Mouse (Mus musculus) limb, embryonic 15.5 days (tissue): Measurements from ENCODE around the gene Slc6a9. TPM values are rescaled to one million over a fixed set of nuclear protein-coding genes. Genes with fewer than 3 reads are reported as not detected.

Source experiments
- ATAC-seq: fragments of 200-750 bp; cut with Nextera tagmentation; 2 replicates; pipeline ENCODE4 v1.8.0; 2017; ENCODE audit warnings: low read depth, moderate TSS enrichment; ENCODE audit not compliant: insufficient number of reproducible peaks, low FRiP score, low TSS enrichment
- H3K27ac ChIP-seq: fragments of 300-500 bp; sonication (generic); 2 replicates; pipeline ENCODE4 v1.5.1; 2015; ENCODE audit warnings: moderate library complexity, mild to moderate bottlenecking, inconsistent platforms
- H3K27me3 ChIP-seq: fragments of 300-500 bp; sonication (generic); 2 replicates; pipeline ENCODE4 v1.6.1; 2015; ENCODE audit warnings: inconsistent platforms
- H3K36me3 ChIP-seq: fragments of 300-500 bp; sonication (generic); 2 replicates; pipeline ENCODE4 v1.6.1; 2015; ENCODE audit warnings: inconsistent platforms
- H3K4me1 ChIP-seq: fragments of 300-500 bp; sonication (generic); 2 replicates; pipeline ENCODE4 v1.6.1; 2015; ENCODE audit warnings: inconsistent platforms
- H3K4me2 ChIP-seq: fragments of 300-500 bp; sonication (generic); 2 replicates; pipeline ENCODE4 v1.6.1; 2015; ENCODE audit warnings: mild to moderate bottlenecking, inconsistent platforms
- H3K4me3 ChIP-seq: fragments of 300-500 bp; sonication (generic); 2 replicates; pipeline ENCODE4 v1.5.1; 2015; ENCODE audit warnings: mild to moderate bottlenecking, inconsistent platforms
- H3K9ac ChIP-seq: fragments of 300-500 bp; sonication (generic); 2 replicates; pipeline ENCODE4 v1.6.1; 2015; ENCODE audit warnings: inconsistent platforms
- H3K9me3 ChIP-seq: fragments of 300-500 bp; sonication (generic); 2 replicates; pipeline ENCODE4 v1.6.1; 2016; ENCODE audit warnings: inconsistent platforms
- WGBS: fragments of 180-500 bp; shearing (Covaris S2); methylation state at CpG from one replicate; pipeline ENCODE4 v1.1.7; 2015; 5-methylcytosine and 5-hydroxymethylcytosine counted together
- polyA plus RNA-seq: library from polyadenylated mRNA; unstranded; fragments of >200 nt; fragmentation: Nextera tagmentation; extraction: Ambion mirVana; gene quantifications from 2 replicates; pipeline ENCODE4 v1.2.1, GENCODE M21; 2015

Slc6a9 gene
- polyA plus RNA-seq, 1 experiment from 2014 or later, result 13.1 TPM

DNA sequence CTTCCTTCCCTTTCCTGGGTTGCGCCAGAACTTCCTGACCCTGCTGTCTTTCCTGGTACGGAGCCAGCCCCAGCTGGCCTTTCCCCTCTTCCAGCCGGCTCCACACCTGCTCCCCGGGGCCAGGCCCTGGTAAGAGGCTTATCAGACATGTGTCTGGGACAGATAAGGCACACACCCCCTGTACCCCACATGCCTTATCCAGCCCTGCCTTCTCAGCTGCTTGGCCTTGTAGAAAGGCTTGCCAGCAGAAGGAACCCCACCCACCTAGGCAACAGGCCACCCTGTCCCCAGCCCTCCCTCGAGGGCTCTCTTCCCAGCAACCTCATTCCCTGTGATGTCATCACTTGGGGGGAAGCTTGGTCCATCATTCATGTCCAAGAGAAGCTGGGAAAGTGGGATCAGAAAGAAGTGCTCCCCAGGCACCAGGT, 4.2 kb upstream of the Slc6a9 start:
- Histone ChIP-seq H3K4me1 (peaks cover 23% of the 10 kb centered on the region), H3K9ac (no peak overlapping the region), H3K27ac (no peak overlapping the region), H3K9me3 (no peaks in the 10 kb centered on the region), H3K4me3 (no peak overlapping the region), H3K4me2 (0 out of 2 replicates have a peak overlapping the region, but pooled peaks have one; percentile 11), H3K27me3 (peaks cover 6% of the 10 kb centered on the region; the same call in 1 of the 2 replicates), H3K36me3 (no peaks in the 10 kb centered on the region)
- ATAC-seq, result peak; percentile 44; the same call in 1 of the 2 replicates
- 19% methylated on average over 5 of the region's 5 CpGs for WGBS

DNA sequence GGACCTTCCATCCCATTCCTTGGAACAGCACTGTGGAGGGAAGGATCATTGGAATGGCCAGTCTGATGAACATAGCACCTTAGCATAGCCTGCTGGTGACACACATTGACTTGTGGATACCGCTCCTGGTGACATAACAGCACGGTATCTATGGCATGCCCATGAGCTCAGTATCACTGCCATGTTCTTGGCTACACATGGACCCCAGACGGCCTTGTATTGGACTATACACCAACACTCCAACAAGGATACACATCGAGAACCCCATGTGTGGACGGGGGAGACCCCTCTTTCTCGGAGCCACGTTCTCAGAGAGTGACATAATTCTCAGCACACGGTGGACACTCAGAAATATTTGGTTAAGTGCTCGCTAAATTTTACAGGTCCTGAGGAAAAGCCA, 3.5 kb upstream of the Slc6a9 start:
- no peak overlapping the region for H3K4me2 ChIP-seq
- H3K36me3 ChIP-seq, result no peaks in the 10 kb centered on the region
- H3K27ac ChIP-seq, result no peak overlapping the region
- 87% methylated on average over 9 of the region's 9 CpGs for WGBS
- H3K9me3 ChIP-seq, result no peaks in the 10 kb centered on the region
- H3K27me3 ChIP-seq, result peaks cover 6% of the 10 kb centered on the region; the same call in 1 of the 2 replicates
- H3K9ac ChIP-seq, result no peak overlapping the region
- H3K4me3 ChIP-seq, result no peak overlapping the region
- H3K4me1 ChIP-seq, result peaks cover 23% of the 10 kb centered on the region
- no peak for ATAC-seq

DNA sequence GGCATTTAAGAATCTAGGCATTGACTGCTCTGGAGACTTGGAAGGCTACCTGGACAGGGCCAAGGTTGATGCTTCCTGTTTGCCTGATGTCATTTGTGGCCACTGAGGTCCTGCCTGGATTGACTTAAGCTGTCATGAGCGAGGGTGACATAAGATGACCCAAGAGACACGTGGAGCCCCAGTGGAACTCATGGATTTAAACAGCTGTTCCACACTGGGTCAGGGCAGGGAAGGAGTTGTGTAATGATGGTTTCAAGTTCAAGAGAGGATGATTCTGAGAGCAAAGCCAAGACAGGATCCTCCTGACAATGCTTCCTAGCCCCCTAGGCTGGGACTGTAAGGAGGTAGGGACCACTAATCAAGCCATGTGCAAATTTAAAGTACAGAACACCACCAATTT, 2.8 kb upstream of the Slc6a9 start:
- Histone ChIP-seq H3K36me3 (no peaks in the 10 kb centered on the region), H3K4me3 (no peak overlapping the region), H3K27me3 (peaks cover 6% of the 10 kb centered on the region; the same call in 1 of the 2 replicates), H3K27ac (no peak overlapping the region), H3K9ac (no peak overlapping the region), H3K4me1 (peaks cover 23% of the 10 kb centered on the region), H3K9me3 (no peaks in the 10 kb centered on the region), H3K4me2 (no peak overlapping the region)
- no peak for ATAC-seq
- WGBS, result 59% methylated on average over 2 of the region's 2 CpGs

DNA sequence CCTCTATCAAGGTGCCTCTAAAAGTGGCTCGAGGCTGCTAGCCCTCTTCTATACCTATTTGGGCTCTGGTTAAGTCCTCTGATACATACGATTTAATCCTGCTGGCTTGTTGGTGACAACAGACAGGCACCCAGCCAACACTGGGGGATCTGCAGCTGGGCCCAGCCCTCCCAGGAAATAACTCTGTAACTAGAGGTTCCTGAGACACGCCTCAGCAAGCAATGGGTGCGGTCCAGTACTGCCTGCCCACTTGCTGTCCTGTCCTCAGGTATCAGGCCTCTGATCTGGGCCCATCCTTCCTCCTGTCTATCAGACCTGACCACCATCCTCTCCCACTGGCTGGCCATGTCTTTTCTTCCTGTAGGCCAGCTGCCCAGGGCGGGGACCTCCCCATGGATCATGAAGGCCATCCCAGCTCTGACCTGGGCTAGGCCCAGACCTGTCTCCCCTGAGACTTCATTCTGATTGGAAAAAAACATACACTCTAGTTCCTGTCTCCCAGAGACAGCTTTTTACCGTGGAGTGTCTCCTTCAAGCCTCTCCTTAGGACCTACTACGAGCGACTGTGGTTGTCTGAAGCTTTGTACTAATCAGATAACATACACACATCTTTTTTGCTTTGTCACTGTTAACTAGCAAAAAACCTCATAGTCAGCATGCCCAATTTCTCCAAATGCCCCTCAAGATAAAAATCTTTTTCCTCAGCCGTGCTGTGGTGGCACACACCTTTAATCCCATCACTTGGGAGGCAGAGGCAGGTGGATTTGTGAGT, 2.2 kb upstream of the Slc6a9 start:
- 75% methylated on average over 9 of the region's 9 CpGs for WGBS
- H3K27ac ChIP-seq, result no peak overlapping the region
- no peaks in the 10 kb centered on the region for H3K9me3 ChIP-seq
- H3K27me3 ChIP-seq, result peaks cover 6% of the 10 kb centered on the region; the same call in 1 of the 2 replicates
- peaks cover 28% of the 10 kb centered on the region for H3K4me1 ChIP-seq
- H3K4me2 ChIP-seq, result no peak overlapping the region
- no peak overlapping the region for H3K9ac ChIP-seq
- ATAC-seq, result no peak
- H3K36me3 ChIP-seq, result no peaks in the 10 kb centered on the region
- H3K4me3 ChIP-seq, result no peak overlapping the region

DNA sequence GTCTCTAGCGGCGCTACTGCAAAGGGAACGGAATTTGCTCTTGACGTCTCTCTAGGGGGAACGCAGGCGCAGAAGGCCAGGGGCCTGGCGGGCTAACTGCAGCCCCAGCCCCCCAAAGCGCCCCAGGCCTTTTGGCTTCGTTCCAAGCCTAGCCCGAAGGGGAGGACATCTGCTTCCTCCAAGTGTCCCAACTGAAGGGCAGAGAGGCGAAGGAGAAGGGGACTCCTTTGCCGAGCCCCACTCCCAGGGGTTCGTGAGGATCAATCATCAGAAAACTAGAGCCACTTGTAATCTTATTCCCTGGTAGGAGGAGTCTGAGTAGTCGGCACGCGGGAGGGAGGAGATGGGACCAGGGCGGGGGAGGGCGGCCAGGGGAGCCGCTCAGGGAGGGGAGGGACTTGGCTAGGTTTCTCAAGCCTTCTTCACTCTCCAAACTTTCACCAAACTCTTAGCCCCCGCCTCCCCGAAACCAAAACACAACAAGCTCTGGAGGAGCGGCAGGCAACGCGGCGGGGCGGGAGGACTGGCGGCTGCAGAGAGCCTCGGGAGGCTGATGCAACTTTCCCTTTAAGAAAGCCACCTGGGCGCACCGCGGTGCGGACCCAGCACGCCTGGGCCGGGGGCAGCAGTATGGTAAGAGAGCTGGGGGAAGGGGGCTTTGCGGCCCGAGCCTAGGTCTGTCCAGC, 682 bp downstream of the Slc6a9 start:
- H3K27me3 ChIP-seq, result peaks cover 4% of the 10 kb centered on the region; the same call in 1 of the 2 replicates
- peaks cover 26% of the 10 kb centered on the region for H3K4me1 ChIP-seq
- under 1% methylated on average over 36 of the region's 36 CpGs for WGBS
- H3K4me2 ChIP-seq, result peak overlapping the region; percentile 94
- H3K9me3 ChIP-seq, result no peaks in the 10 kb centered on the region
- H3K4me3 ChIP-seq, result peak overlapping the region; percentile 85
- peaks cover 3% of the 10 kb centered on the region; the same call in 1 of the 2 replicates for H3K36me3 ChIP-seq
- ATAC-seq, result peak; percentile 27; the same call in 1 of the 2 replicates
- H3K9ac ChIP-seq, result peak overlapping the region; percentile 71
- peak overlapping the region; percentile 92 for H3K27ac ChIP-seq

DNA sequence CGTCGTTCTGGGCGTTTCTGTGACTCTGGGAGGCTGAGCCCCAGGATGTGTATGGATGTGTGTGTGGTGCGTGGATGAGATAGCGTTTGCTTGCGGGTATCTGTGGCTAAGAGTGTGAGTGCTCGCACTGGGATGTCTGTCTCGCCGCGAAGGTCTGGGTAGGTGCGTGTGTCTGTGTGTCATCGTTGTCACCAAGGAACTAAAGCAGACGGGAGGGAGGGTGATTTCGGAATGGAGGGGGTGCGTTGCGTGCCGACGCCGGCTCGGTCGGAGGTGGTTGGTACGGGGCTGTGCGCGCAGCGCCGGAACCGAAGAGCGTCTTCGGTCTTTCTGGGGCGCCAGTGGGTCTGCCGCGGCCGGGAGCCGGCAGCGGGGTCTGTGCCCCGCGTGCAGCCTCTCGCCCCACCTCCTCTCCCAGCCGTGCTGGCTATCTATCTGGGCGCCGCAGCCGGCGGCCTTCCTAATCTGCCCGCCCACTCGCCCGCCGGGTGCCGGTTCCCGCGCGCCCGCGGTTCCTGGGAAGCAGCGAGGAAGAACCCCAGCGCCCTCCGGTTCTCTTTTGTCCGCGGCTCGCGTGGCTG, 1.3 kb downstream of the Slc6a9 start:
- Histone ChIP-seq H3K27me3 (no peaks in the 10 kb centered on the region), H3K27ac (peak overlapping the region; percentile 92), H3K4me3 (peak overlapping the region; percentile 85), H3K9ac (peak overlapping the region; percentile 71), H3K36me3 (peaks cover 3% of the 10 kb centered on the region; the same call in 1 of the 2 replicates), H3K4me1 (peaks cover 20% of the 10 kb centered on the region), H3K9me3 (no peaks in the 10 kb centered on the region), H3K4me2 (peak overlapping the region; percentile 94)
- under 1% methylated on average over 60 of the region's 60 CpGs for WGBS
- no peak; the same call in 1 of the 2 replicates for ATAC-seq

DNA sequence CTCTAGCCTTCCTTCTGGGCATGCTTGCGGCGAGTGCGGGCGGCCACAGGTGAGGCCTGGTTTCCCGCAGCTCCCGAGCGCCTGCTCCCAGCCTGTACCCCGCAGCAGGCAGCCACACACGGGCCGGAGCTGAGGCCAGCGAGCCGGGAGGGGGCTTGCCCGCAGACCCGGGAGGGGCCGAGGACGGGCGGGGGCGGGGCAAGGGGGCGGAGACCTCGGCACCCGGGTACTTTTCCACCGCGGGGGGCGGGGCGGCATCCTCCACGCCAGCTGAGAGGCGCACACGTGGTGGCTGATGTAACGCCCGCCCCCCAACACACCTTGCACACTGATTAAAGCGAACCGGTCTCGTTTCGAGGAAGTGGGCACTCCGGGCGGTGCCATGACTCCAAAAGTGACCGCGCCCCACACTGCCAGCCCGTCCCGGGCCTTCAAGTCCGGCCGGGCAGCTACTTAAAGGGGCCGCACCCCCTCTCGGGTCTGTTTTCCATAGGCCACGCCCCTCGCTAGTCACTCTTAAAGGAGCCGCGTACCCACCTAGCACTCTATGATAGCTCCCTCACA, 2.0 kb downstream of the Slc6a9 start:
- H3K4me1 ChIP-seq, result peaks cover 19% of the 10 kb centered on the region
- ATAC-seq, result peak; percentile 86
- H3K4me3 ChIP-seq, result peak overlapping the region; percentile 85
- H3K27ac ChIP-seq, result peak overlapping the region; percentile 92
- no peaks in the 10 kb centered on the region for H3K9me3 ChIP-seq
- H3K36me3 ChIP-seq, result peaks cover 3% of the 10 kb centered on the region; the same call in 1 of the 2 replicates
- H3K4me2 ChIP-seq, result peak overlapping the region; percentile 94
- peak overlapping the region; percentile 71 for H3K9ac ChIP-seq
- 0% methylated on average over 47 of the region's 48 CpGs for WGBS
- H3K27me3 ChIP-seq, result no peaks in the 10 kb centered on the region

DNA sequence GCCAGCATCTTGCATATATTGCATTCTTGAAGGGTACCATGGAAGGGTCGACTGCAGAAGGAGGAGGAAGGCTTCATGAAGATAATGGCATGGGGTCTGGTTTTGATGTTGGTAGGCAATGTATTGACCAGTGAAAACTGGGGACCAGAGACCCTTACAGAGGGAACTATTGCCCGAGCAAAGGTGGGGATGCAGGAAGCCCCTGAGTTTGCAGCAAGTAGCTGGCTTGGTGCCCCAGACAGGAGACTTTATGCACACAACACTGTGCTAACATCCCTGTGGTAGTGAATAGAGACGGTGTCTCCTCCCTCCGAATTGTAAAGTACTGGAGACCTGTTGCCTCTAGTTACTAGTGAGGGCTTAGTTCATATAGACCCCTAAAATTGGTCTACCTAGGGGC, 3.0 kb downstream of the Slc6a9 start:
- no peak overlapping the region for H3K4me3 ChIP-seq
- no peak overlapping the region for H3K27ac ChIP-seq

DNA sequence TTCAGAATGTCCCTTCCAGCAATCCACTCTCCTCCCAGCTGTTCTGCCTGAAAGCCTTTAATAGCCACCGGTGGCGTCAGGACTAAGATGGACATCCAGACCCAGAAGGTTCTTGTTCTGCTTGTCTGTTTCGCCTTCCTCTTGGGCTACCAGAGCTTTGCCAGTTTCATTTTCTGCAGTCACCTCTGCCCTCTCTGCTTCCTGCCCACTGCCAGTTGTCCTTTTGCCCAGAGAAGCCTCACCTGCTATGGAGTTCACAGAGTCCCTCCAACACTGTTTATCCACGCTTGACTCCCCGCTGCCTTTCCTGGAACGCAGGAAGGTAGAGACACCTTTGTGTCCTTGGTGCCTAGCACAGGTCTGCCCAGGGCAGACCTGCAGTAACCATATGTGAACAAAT, 5.1 kb downstream of the Slc6a9 start:
- Histone ChIP-seq H3K9me3 (no peaks in the 10 kb centered on the region), H3K36me3 (peaks cover 14% of the 10 kb centered on the region), H3K27ac (no peak overlapping the region), H3K9ac (no peak overlapping the region), H3K4me1 (peaks cover 15% of the 10 kb centered on the region), H3K4me3 (no peak overlapping the region), H3K4me2 (no peak overlapping the region), H3K27me3 (no peaks in the 10 kb centered on the region)
- ATAC-seq, result no peak
- 75% methylated on average over 6 of the region's 6 CpGs for WGBS

More for the DNA sequence above, 3.0 kb downstream of the Slc6a9 start:
- Histone ChIP-seq H3K9me3 (no peaks in the 10 kb centered on the region), H3K4me2 (no peak overlapping the region; the same call in 1 of the 2 replicates), H3K9ac (no peak overlapping the region), H3K36me3 (peaks cover 3% of the 10 kb centered on the region; the same call in 1 of the 2 replicates), H3K4me1 (peaks cover 19% of the 10 kb centered on the region), H3K27me3 (no peaks in the 10 kb centered on the region)
- WGBS, result 66% methylated on average over 4 of the region's 4 CpGs
- no peak for ATAC-seq

DNA sequence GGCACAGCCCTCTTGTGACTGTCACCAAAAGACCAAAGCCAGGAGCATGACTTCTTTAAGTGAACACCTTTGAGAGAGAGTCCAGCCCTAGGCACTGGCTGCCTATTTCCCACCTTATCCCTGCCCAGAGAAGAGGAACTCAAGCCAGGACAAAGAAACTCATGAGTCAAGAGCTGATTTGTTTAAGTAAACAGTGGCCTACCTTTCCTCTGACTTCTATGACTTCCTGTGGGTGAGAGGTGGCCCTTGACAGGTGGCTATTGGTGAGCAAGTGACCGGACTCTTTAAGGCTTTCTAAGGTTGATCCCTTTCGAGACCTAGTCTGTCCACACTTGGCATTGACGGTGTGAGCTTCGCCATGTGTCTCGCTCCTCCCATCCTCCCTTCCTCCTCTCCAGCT, 6.5 kb downstream of the Slc6a9 start:
- no peaks in the 10 kb centered on the region for H3K9me3 ChIP-seq
- peaks cover 15% of the 10 kb centered on the region for H3K36me3 ChIP-seq
- no peak overlapping the region for H3K9ac ChIP-seq
- ATAC-seq, result no peak
- H3K4me2 ChIP-seq, result no peak overlapping the region
- H3K4me3 ChIP-seq, result no peak overlapping the region
- H3K27me3 ChIP-seq, result no peaks in the 10 kb centered on the region
- peaks cover 10% of the 10 kb centered on the region for H3K4me1 ChIP-seq
- H3K27ac ChIP-seq, result no peak overlapping the region
- WGBS, result 89% methylated on average over 5 of the region's 5 CpGs

DNA sequence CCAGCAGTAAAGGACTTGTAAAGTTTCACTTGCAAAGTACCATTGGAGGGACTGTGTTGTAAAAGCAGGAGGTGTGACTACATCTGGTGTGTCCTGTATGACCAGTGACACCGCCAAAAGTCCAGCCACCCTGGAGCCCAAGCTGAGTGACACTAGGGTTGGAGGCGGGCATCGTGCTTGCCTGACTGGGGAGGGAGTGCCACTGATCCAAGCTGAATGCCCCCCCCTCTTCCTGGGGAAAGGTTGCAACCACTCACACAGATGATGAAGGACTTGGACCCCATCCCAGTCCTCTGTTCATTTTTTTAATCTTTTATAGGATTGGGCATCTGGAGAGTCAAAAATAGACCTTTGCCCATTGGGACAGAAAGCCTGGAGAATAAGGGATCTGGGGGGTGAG, 7.3 kb downstream of the Slc6a9 start:
- Histone ChIP-seq H3K4me3 (no peak overlapping the region), H3K9me3 (no peaks in the 10 kb centered on the region), H3K36me3 (peaks cover 21% of the 10 kb centered on the region), H3K9ac (no peak overlapping the region), H3K27me3 (no peaks in the 10 kb centered on the region), H3K27ac (no peak overlapping the region), H3K4me2 (no peak overlapping the region), H3K4me1 (peaks cover 9% of the 10 kb centered on the region)
- ATAC-seq, result no peak
- 41% methylated on average over 3 of the region's 3 CpGs for WGBS
